Mouse (Mus musculus) intestine, embryonic 16.5 days (tissue): Measurements from ENCODE around the gene Stra6. TPM values are rescaled to one million over a fixed set of nuclear protein-coding genes. Genes with fewer than 3 reads are reported as not detected.
A peak's percentile ranks its signal among the peaks of the same experiment; 100 is the strongest.

Source experiments
- ATAC-seq: fragments of 200-750 bp; cut with Nextera tagmentation; 2 replicates; pipeline ENCODE4 v1.8.0; 2017; ENCODE audit warnings: moderate TSS enrichment, moderate library complexity
- H3K27ac ChIP-seq: fragments of 300-500 bp; sonication (generic); 2 replicates; pipeline ENCODE4 v1.5.1; 2014; ENCODE audit warnings: mild to moderate bottlenecking, low read length
- H3K27me3 ChIP-seq: fragments of 300-500 bp; sonication (generic); replicated peaks from 2 replicates; pipeline ENCODE4 v1.6.1; 2014; ENCODE audit warnings: low read length, control low read depth, mixed read lengths; ENCODE audit not compliant: control insufficient read depth, insufficient read depth
- H3K36me3 ChIP-seq: fragments of 300-500 bp; sonication (generic); 2 replicates; pipeline ENCODE4 v1.6.1; 2014; ENCODE audit warnings: low read length, control low read depth; ENCODE audit not compliant: control insufficient read depth, insufficient read depth
- H3K4me1 ChIP-seq: fragments of 300-500 bp; sonication (generic); 2 replicates; pipeline ENCODE4 v1.6.1; 2014; ENCODE audit warnings: low read length, control low read depth, mixed read lengths; ENCODE audit not compliant: control insufficient read depth, insufficient read depth
- H3K4me2 ChIP-seq: fragments of 300-500 bp; sonication (generic); 2 replicates; pipeline ENCODE4 v1.6.1; 2014; ENCODE audit warnings: low read depth, low read length, control low read depth
- H3K4me3 ChIP-seq: fragments of 300-500 bp; sonication (generic); 2 replicates; pipeline ENCODE4 v1.5.1; 2014; ENCODE audit warnings: mild to moderate bottlenecking, low read length
- H3K9ac ChIP-seq: fragments of 300-500 bp; sonication (generic); 2 replicates; pipeline ENCODE4 v1.6.1; 2014; ENCODE audit warnings: low read depth, low read length
- H3K9me3 ChIP-seq: fragments of 300-500 bp; sonication (generic); 2 replicates; pipeline ENCODE4 v1.6.1; 2016; ENCODE audit warnings: low read length, control low read depth; ENCODE audit not compliant: control insufficient read depth
- WGBS: fragments of 180-500 bp; shearing (Covaris S2); extraction: QIAGEN DNeasy Blood & Tissue Kit; methylation state at CpG from one replicate; pipeline ENCODE4 v1.1.7; 2014; 5-methylcytosine and 5-hydroxymethylcytosine counted together
- polyA plus RNA-seq: library from polyadenylated mRNA; unstranded; fragments of >200 nt; fragmentation: Nextera tagmentation; extraction: Ambion mirVana; gene quantifications from 2 replicates; pipeline ENCODE4 v1.2.1, GENCODE M21; 2015

Stra6 gene
- polyA plus RNA-seq, 1 experiment from 2014 or later = 2.6 TPM

DNA sequence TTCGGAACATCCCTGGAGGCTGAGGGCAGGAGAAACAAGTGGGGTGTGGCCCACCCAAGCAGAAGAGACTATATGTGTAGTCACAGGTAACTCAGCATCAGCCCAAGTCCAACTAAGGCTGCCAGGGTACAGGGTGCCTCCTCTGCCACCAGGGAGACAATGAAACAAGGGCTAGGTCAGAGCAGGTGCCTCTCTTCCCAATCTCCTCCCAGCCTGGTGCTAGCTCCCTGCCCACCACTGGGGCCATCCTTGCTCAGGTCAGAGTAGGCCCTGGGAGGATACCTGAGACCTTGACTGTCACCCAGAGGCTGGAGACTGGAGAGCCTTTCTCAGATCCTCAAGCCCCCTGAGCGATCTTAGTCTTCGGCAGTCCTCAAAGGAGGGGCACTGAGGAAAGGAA is 98.6 kb downstream of the Stra6 start:
- Histone ChIP-seq H3K4me1 (peaks cover 20% of the 10 kb centered on the region), H3K9ac (no peak overlapping the region), H3K9me3 (no peaks in the 10 kb centered on the region), H3K27ac (no peak overlapping the region), H3K4me2 (no peak overlapping the region), H3K4me3 (no peak overlapping the region), H3K27me3 (no peaks in the 10 kb centered on the region), H3K36me3 (no peaks in the 10 kb centered on the region)
- 86% methylated on average over 3 of the region's 3 CpGs for WGBS
- ATAC-seq = no peak

DNA sequence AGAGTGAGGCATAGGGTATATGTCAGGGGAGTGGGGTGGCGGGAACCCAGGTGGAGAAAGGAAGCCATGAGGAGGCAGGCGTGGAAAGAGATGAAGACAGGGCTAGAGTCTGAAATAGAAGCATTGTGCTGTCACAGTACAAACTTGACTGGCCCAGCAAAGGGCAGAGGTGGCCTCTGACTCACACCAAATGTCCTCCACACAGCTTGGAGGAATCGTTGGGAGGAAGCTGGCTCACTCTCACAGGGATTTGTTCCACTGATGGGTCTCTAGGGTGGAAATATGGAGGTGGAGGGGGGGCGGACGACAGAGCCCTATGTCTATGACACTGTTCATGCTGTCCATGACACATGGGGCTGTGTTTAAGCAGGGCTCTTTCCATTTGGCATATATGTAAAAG is 99.6 kb downstream of the Stra6 start:
- Histone ChIP-seq H3K9ac (no peak overlapping the region), H3K36me3 (no peaks in the 10 kb centered on the region), H3K4me3 (no peak overlapping the region), H3K4me2 (no peak overlapping the region), H3K27ac (no peak overlapping the region), H3K4me1 (peaks cover 13% of the 10 kb centered on the region), H3K27me3 (no peaks in the 10 kb centered on the region), H3K9me3 (no peaks in the 10 kb centered on the region)
- no peak for ATAC-seq
- WGBS = 72% methylated on average over 5 of the region's 5 CpGs

DNA sequence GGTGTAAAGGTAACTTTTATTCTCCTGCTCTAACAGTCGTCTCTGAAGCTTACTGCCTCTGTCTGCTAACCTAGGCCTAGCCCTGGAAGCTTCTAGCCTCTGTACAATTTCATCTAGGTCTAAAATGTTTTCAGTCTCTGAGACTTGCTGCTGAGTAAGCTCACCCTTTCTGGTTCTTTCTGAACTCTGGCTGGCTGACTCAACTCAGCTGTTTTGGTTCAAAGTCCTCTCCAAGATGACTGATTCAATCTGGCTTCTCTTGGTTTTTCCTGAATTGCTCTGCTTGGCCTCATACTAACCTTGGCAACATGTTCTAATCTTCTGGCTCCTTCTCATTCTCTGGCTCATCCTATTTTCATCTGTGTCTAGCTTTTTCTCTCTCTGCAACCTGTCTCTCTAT is 102.2 kb downstream of the Stra6 start:
- Histone ChIP-seq H3K36me3 (no peaks in the 10 kb centered on the region), H3K27me3 (no peaks in the 10 kb centered on the region), H3K4me2 (no peak overlapping the region), H3K9ac (no peak overlapping the region), H3K9me3 (no peaks in the 10 kb centered on the region), H3K27ac (no peak overlapping the region), H3K4me3 (no peak overlapping the region), H3K4me1 (0 out of 2 replicates have a peak, but pooled peaks cover 2% of the 10 kb centered on the region)
- no peak for ATAC-seq
- 73% methylated on average over 1 of the region's 1 CpGs for WGBS

DNA sequence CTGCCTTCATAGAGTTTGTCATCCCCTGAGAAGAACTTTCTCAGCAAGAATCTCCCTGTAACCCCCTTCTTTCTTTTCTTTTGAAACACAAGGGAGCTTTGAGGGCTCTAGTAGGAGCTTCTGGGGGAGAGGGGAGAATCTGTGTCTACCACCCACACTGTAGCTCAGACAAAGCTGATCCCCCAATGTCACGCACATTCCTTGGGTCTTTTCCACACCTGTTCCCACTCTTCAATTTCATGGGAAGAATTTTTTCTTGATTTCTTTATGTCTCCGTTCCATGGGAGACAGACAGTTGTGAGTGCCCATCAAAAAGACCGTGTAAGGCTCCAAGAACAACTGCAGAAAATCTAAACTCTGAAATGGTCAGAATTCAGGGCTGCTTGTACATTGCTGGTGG is 105.3 kb downstream of the Stra6 start:
- H3K27ac ChIP-seq = no peak overlapping the region
- H3K4me1 ChIP-seq = 0 out of 2 replicates have a peak, but pooled peaks cover 2% of the 10 kb centered on the region
- H3K4me3 ChIP-seq = no peak overlapping the region
- no peak overlapping the region for H3K4me2 ChIP-seq
- H3K27me3 ChIP-seq = no peaks in the 10 kb centered on the region
- no peaks in the 10 kb centered on the region for H3K9me3 ChIP-seq
- ATAC-seq = no peak
- no peak overlapping the region for H3K9ac ChIP-seq
- no peaks in the 10 kb centered on the region for H3K36me3 ChIP-seq
- WGBS = 74% methylated on average over 3 of the region's 3 CpGs

DNA sequence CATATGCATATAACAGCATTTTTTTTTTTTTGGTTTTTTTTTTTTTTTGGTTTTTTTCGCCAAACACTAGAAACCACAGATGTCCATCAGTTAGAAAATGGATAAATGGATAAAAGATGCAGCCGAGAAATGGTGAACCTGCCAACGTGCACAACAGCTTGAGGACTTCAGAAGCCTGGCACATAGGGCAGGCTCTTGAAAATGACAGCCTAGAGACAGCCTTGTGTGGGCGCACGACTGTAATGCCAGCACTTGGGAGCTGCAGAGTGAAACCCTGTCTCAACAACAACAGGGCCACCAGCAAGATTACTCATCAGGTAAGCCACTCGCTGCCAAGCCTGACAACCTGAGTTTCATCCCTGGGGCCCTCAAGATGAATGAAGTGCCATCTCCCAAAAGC is 105.8 kb downstream of the Stra6 start:
- Histone ChIP-seq H3K9ac (no peak overlapping the region), H3K4me1 (0 out of 2 replicates have a peak, but pooled peaks cover 2% of the 10 kb centered on the region), H3K9me3 (no peaks in the 10 kb centered on the region), H3K27ac (no peak overlapping the region), H3K4me2 (no peak overlapping the region), H3K27me3 (no peaks in the 10 kb centered on the region), H3K36me3 (no peaks in the 10 kb centered on the region), H3K4me3 (no peak overlapping the region)
- no peak for ATAC-seq
- WGBS = 85% methylated on average over 6 of the region's 6 CpGs

DNA sequence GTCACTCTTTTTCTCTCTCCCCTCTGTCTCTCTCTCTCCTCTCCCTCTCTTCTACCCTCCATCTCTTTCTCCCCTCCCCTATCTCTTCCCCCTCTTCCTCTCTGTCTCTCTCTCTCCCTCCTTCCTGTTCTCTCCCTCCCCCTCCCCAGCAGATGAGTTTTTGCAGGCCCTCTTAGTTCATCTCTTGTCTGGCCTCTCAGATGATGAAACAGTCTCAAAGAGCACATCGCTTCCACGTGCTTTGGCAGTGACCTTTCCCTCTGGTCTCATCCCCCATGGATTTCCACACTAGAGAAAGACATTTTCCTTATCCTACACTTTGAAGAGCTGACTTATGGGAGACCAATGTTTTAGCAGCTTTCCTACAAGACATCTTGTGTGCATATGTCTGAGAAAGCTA is 109.3 kb downstream of the Stra6 start:
- H3K27ac ChIP-seq = no peak overlapping the region
- H3K27me3 ChIP-seq = no peaks in the 10 kb centered on the region
- peaks cover 9% of the 10 kb centered on the region for H3K4me1 ChIP-seq
- H3K9ac ChIP-seq = no peak overlapping the region
- H3K4me2 ChIP-seq = no peak overlapping the region
- no peak overlapping the region for H3K4me3 ChIP-seq
- no peaks in the 10 kb centered on the region for H3K9me3 ChIP-seq
- no peaks in the 10 kb centered on the region for H3K36me3 ChIP-seq
- WGBS = 50% methylated on average over 2 of the region's 2 CpGs
- ATAC-seq = no peak

DNA sequence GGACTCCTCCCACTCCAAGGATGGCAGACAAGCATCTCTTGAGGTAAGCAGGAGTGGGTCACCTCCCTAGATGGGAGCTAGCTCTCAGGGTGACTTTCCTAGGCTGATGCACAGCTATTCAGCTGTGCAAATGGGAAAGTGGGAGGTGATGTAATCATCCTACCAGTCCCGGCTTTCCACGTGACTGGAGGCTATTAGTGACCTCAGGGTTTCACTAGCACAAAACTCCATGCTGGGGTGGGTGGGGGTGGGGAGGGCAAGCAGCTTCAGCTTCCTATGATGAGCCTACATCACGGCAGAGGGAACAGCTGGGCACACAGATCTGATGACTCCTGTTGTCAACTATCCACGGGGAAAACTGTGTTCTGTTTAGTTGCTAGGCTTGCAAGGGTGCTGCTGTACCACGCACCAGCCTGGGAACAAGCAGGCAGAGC is 111.2 kb downstream of the Stra6 start:
- no peak overlapping the region for H3K27ac ChIP-seq
- no peaks in the 10 kb centered on the region for H3K9me3 ChIP-seq
- peaks cover 6% of the 10 kb centered on the region for H3K4me1 ChIP-seq
- H3K4me2 ChIP-seq = no peak overlapping the region
- no peak overlapping the region for H3K4me3 ChIP-seq
- WGBS = 43% methylated on average over 5 of the region's 5 CpGs
- H3K27me3 ChIP-seq = no peaks in the 10 kb centered on the region
- no peaks in the 10 kb centered on the region for H3K36me3 ChIP-seq
- ATAC-seq = no peak
- H3K9ac ChIP-seq = no peak overlapping the region

DNA sequence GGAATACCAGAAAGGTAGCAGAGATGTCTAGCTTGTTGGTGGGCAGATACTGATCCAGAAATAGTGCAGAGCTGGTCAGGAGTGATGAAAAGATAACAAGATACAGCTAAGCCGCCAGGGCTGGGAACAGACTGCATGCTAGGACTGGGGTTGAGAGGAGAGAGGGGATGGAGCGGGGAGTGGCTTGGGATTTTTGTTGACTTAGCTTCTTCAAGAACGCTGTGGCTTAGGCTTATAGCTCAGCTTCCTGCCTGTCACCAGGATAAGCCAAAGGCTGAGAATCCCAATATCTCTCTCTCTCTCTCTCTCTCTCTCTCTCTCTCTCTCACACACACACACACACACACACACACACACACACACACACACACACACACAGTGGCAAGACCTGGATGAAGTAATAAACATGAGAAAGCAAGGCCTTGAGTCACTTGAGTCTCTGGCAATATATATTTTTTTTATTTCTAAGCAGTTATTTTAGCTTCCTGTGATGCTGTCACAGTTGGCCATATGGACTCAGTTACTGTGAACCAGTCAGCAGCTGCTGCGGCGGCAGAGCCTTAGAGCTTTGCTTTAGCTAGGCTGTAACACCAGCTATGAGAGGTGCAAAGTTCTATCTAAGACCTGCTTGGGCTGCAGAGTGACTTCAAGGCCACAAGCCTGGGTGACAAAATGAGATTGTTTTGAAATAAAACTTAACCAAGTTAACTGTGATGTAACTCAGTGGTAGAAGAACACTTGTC is 112.3 kb downstream of the Stra6 start:
- no peaks in the 10 kb centered on the region for H3K36me3 ChIP-seq
- WGBS = 25% methylated on average over 5 of the region's 5 CpGs
- peak; percentile 52; the same call in 1 of the 2 replicates for ATAC-seq
- H3K4me2 ChIP-seq = no peak overlapping the region
- peaks cover 6% of the 10 kb centered on the region for H3K4me1 ChIP-seq
- no peak overlapping the region for H3K9ac ChIP-seq
- H3K4me3 ChIP-seq = no peak overlapping the region
- H3K27me3 ChIP-seq = no peaks in the 10 kb centered on the region
- peak overlapping the region; percentile 31; the same call in 1 of the 2 replicates for H3K27ac ChIP-seq
- no peaks in the 10 kb centered on the region for H3K9me3 ChIP-seq

DNA sequence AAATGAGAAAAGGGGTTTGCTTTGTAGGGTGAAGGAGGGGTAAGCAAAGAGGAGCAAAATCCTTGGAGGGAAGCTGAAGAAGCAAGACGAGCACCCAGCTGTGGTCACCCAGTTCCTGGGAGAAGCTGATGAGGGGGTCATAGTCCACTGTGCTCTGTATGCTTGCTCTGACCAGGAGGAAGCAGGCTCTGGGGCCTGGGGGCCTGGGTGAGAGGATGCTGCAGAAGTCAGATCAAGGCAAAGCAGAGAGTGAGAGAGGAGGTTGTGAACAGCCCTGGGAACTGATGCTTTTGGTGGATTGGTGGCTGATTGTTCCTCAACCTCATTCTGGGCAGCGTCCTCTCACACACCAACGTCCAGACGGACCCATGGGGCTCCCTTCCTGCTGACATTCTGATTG is 113.6 kb downstream of the Stra6 start:
- H3K4me1 ChIP-seq = peaks cover 6% of the 10 kb centered on the region
- H3K36me3 ChIP-seq = no peaks in the 10 kb centered on the region
- WGBS = 75% methylated on average over 4 of the region's 4 CpGs
- no peak overlapping the region for H3K27ac ChIP-seq
- H3K27me3 ChIP-seq = no peaks in the 10 kb centered on the region
- H3K4me2 ChIP-seq = no peak overlapping the region
- H3K4me3 ChIP-seq = no peak overlapping the region
- H3K9ac ChIP-seq = no peak overlapping the region
- H3K9me3 ChIP-seq = no peaks in the 10 kb centered on the region
- ATAC-seq = no peak

DNA sequence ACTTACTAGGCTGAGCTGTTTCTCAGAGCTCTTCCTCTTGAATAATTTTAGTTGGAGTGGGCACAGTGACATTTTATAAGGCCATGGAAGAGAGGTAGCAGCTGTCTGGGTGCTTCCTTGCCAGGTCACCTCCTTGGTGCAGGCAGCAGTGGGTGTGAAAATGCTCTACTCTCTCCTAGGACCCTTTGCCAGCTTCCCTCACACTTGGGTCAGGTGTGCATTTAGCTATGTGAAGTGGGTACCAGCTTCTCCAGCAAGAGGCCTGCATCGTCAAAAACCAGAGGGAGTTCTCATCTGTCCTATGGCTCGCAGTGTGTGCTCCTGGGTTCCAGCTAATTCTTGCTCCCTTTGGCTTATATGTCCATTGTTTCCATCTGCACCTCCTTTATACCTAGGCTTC is 115.8 kb downstream of the Stra6 start:
- Histone ChIP-seq H3K4me2 (no peak overlapping the region), H3K4me3 (no peak overlapping the region), H3K27me3 (no peaks in the 10 kb centered on the region), H3K9me3 (no peaks in the 10 kb centered on the region), H3K36me3 (no peaks in the 10 kb centered on the region), H3K4me1 (peaks cover 6% of the 10 kb centered on the region), H3K9ac (no peak overlapping the region), H3K27ac (no peak overlapping the region)
- 90% methylated on average over 2 of the region's 2 CpGs for WGBS
- ATAC-seq = no peak
